Mouse (Mus musculus): Measurements from ENCODE around the gene Polh. TPM values are rescaled to one million over a fixed set of nuclear protein-coding genes. Genes with fewer than 3 reads are reported as not detected.

Polh gene
- 1 to 10 TPM; 4.7 to 5.9 TPM for total RNA-seq (2021)
- long read RNA-seq, partial matches to known transcripts, result 0 of 3 reads
- long read RNA-seq, other reads (novel, unspliced or antisense), result 1 of 3 reads

DNA sequence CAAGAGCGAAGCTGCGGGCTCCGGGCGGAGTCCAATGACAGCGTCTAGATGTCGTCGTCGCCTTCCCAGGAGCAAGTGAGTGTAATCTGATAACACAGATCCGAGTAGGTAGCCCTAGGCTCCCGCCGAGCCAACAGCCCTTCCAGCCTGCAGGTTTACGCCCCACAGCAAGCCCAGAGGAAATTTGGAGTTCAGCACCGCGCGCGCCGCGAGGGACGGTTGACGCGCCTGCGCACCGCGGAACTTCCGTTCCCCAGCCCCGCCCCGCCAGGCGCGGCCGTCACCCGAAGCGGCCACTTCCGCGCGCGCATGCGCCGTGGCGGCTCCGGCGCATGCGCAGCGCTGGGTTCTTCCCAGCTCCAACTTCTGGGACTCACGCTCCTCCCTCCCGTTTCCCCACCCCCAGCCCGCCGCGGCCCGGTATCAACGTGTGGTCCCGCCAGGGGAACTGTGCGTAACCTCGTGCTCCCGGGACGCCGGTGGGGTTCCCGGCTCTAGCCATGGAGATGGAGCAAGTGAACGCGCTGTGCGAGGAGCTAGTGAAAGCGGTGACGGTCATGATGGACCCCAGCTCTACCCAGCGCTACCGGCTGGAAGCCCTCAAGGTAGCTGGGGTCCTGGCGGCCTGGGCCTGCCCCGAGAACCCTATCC is at the start of gene Polh, which contains the start of gene Xpo5:
Gene Polh, minus strand, starts transcription at position 225 of the 651 bp plus-strand sequence.
Gene Xpo5, plus strand, starts transcription at position 362 of the 651 bp plus-strand sequence.
- peak; percentile 92 to 94 for DNase-seq (ENCODE audit: low spot score in 2 of 2)

DNA sequence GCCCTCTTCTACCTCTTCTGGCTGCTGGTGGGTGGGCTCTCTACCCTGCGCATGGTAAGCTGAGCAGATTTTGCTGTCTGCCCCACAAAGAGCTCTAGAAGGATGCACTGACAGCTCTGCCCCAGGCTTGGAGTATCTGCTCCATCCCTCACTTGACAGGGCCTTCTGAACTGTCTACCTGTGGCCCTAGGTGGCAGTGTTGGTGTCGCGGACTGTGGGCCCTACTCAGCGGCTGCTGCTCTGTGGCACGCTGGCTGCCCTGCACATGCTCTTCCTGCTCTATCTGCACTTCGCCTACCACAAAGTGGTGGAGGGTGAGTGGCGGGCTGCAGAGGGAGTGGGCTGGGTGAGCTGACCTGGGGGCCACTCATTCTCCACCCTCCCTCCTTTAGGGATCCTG is 48.7 kb upstream of the Polh start:
- no peak for DNase-seq (ENCODE audit: low spot score in 2 of 2)

DNA sequence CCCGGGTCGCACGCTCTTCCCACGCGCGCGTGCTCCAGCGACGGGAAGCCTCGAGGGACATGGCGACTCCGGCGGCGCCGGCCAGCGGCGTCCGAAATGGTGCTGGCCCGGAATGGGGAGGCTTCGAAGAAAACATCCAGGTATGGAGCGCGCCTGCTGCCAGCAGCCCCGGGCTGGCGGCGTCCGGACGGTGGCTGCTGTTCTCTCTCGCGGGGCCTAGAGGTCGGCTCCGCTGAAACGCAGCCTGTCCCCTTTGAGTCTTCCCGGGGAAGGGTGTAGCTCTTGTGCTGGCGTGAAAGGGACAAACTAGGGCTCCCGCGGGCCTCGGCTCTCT is 45.7 kb upstream of the Polh start:
- DNase-seq (ENCODE audit: low spot score in 2 of 2), result peak in 1 of 2 experiments; percentile 48

DNA sequence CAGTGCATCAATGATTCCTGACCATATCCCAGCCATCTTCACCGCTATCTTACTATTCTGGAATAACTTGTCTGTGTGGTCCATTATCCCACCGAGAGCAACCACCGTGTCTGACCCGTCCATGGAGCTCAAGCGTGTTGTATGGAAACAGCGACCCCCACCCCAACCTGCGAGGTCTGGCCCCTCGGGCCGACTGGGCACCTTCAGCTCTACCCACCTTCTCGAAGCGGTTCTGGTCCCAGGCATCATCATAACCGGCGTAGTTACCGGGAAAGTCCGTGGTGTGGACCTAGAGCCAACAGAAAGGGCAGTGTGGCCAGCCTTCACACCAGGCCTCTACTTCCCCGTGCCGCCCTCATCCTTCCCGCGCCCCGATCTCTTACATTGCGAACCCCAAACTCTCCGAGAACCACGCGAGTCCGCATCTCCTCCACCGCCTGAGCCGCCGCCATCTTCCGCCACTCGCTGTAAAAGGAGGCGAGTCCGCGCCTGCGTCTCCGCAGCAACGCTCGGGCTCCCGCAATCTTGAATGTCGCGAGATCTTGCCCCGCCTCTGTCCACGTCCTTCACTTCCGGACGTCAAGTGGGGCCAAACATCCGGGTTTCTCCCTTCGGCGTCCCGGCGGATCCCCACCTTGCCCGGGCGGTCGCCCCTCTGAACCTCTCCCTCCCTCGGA is 45.2 kb upstream of the Polh start, which contains the start of the genes Polr1c and Yipf3:
Gene Polr1c, minus strand, starts transcription at position 543 of the 677 bp plus-strand sequence.
Gene Yipf3, plus strand, starts transcription at position 569 of the 677 bp plus-strand sequence.
- DNase-seq (ENCODE audit: low spot score in 2 of 2), result peak; percentile 95 to 97

DNA sequence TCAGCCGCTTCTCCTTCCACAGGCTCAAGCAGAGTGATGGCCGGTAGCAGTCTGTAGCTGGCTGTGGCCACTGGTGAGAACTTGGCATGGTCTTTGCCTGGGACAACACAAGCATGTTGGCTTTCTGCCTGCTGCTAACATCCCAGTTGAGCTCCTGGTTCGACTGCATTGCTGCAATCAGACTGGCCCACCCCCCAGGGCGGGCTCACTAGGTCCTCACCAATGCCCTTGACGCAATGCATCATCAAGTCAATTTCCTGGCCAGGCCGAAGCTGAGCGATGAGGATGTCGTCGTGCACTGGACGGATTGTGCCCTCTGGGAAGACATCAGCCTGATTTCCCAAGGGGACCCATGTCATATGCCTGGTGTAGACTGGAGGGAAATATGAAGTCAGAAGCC is 42.1 kb upstream of the Polh start:
- no peak for DNase-seq (ENCODE audit: low spot score in 2 of 2)

DNA sequence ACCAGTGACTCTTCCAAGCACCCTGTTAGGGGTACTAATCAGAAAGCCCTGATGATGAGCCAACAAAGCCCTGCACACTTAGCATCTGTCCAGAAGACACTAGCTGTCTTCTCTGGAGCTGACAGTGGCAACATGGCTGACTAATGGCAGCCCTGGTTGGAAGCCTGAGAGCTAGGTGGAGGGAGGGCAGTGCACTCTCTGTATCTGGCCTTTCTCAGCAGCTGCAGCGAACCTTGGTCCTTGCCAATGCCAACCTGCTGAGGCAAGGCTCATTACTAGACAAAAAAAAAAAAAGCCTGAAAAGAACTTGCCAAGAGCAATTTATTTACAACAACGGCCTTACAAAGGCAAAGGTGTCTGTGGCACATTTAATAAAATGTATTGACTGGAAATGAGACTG is 41.2 kb upstream of the Polh start:
- DNase-seq (ENCODE audit: low spot score in 2 of 2), result no peak

DNA sequence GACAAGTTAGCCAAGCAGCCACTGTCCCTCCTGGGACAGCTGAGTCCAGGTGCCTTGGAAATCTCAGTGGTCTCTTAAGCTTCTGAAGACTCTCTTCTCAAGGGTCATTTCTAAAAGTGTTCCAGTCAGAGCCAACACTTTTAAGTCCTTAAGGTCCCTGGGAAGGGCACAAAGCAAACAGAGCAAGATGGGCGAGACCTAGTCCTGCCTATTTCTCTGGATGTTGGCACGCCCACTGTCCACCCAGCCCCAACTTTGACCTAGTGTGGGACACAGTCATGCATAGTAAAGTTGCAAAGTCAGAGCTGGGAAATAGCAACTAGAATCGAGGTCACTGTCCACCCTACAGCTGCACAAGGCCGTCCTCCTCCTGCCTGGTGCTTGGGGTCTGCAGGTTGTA is 40.5 kb upstream of the Polh start:
- no peak for DNase-seq (ENCODE audit: low spot score in 2 of 2)

DNA sequence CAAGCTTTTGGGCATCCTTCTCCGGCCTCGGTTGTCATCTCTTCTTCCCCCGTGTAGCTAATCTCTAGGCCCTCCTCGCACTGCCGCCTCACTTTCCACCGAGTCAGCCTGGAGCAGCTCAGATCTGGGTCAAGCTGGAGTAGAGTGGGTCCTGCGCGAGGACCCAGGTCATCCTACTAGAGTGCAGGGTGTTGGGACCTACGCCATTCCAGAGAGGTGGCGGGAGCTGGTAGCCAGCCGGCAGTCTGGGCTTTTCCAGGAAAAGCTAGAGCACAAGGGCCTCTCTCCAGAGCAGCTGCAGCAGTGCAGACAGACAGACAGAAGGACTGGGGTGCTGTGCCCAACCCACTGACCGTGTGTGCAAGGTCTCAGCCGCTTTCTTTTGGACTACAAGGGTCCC is 39.8 kb upstream of the Polh start:
- DNase-seq (ENCODE audit: low spot score in 2 of 2), result no peak

DNA sequence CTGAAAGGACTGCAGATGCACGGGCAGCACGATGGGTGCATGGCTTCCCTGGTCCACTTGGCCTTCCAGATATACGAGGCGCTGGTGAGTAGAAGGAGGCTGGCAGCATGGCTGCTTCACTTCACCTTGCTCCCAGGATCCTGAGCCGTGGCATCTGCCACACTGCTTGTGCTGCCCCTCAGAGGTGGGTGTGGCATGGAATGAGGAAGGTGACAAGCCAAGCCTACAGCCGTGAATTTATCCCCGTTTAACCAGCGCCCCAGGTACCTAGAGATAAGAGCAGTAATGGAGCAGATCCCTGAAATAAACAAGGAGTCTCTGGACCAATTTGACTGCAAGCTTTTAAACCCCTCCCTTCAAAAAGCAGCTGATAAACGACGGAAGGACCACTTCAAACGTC is 39.0 kb upstream of the Polh start:
- DNase-seq (ENCODE audit: low spot score in 2 of 2), result no peak

DNA sequence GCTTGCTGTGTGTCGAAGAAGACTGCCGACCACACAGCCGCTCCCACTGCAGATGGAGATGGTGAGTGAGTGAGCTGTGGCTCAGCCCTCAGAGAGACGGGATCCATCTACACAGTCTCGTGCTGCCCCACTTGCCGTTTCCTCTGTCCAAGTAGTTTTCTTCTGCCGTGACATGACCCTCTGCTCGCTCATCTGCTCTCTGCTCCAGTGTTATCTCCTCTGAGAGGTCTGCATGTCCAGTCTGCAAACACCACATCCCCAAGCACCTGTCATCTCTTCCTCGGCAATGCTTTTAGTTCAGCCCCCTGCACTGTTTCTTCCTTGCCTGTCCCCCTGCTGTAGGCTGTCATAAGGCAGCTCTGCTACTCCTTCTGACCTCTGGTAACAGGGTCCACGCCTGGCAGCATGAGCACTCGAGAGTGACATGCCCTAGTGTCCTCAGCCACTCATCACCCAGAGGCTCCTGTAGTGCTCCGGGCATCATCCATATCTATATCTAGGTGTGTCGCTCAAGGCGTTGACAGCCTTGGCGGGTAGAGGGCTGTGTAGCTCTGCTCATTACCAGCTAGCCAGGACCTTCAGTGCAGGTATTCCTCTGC is 37.2 kb upstream of the Polh start:
- no peak for DNase-seq (ENCODE audit: low spot score in 2 of 2)

DNA sequence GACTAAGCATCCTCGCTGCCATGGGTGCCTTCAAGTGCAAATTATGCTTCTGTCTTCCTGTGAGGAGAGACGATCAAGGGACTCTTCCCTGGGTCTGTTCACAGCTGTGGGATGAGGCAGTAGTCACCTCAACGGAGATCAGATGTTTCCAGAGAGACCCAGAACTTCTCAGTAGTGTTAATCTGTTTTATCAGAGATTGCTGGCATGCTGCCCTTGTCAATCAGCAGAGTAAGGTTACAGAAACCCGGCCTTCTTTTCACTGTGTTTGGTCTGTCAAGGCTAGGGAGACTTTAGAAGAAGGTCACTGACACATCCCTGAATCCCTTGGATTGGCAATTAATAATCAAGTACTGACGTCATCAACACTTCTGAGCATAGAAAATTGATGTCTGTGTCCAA is 35.0 kb upstream of the Polh start:
- no peak for DNase-seq (ENCODE audit: low spot score in 2 of 2)

DNA sequence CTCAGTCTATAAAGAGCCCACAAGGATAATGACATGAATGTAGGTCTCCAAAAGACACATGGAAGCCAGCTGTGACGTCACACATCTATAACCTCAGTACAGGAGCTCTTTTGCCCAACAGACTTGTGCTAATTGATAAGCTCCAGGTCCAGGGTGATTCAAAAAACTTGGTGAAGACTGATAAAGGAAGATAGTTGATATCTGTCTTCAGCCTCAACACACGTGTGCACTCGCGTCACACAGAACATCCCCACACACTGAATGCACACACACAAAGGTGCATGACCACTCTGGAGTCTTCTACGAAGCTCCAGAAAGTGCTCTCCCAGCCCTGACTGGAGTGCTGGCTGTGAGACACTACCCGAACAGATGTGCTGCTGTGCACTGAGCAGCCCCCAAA is 34.6 kb upstream of the Polh start:
- no peak for DNase-seq (ENCODE audit: low spot score in 2 of 2)

DNA sequence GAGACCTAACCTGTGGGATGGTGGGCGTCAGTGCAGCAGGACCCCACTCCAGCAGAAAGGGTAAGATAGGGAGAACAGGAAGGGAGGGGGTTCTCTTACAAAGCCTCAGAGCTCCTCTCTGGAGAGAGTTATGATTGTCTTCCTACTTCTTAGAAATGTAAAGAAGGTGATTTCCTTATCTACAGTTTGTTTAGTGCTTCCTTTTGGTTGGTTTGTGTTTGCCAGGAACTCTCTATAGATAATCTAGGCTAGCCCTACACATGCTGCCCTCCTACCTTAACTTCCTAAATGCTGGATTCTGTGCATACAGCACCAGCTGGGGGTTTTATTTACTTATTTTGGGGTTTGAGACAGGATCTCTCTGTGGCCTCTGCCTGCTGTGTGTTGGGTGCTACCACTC is 33.6 kb upstream of the Polh start:
- DNase-seq (ENCODE audit: low spot score in 2 of 2), result no peak

DNA sequence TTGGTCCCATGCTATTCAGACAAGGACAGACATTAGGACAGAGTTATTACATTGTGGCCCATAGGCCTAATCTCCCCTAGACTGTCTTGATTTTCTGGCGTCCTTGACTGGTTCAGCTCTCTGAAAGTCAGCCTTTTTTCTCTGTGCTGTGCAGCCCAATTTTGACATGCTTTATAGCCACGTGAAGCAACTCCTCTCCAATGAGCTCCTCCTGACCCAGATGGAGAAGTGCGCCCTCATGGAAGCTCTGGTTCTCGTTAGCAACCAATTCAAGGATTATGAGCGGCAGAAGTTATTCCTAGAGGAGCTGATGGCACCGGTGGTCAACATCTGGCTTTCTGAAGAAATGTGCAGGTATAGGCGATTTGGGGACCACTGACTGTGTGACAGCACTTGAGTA is 25.1 kb upstream of the Polh start:
- no peak for DNase-seq (ENCODE audit: low spot score in 2 of 2)

DNA sequence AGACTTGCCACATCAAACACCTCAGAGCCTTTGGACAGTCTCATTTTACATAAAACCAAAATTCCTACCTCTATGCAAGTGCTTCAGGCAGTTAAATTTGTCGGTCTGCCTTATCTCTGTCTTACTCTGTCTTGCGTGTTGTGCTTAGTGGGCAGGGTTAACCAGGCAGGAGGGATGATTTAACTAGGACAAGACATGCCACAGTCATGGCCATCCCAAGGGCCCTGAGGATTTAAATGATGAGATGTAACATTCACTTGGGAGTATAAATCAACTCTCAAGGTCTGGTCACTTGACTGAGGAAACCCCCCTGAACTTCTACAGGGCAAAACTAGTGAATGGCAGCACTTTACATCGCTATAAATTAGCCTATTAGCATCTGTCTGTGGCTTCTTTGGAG is 19.2 kb upstream of the Polh start:
- DNase-seq (ENCODE audit: low spot score in 2 of 2), result no peak

DNA sequence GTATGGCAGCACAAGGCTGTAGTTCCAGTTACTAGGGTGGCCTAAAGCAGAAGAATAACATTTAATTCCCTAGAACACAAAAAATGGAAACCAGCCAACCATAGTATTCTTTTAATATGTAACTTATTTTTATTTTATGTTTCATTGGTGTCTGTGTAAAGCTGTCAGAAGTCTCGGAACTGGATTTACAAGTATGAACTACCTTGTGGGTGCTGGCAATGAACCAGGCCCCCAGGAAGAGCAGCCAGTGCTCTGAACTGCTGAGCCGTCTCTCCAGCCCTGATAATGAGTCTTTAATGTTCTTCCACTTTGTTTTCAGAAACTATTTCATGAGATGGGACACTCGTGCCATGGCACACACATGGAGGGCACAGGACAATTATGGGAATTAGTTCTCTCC is 8.1 kb upstream of the Polh start:
- no peak for DNase-seq (ENCODE audit: low spot score in 2 of 2)

DNA sequence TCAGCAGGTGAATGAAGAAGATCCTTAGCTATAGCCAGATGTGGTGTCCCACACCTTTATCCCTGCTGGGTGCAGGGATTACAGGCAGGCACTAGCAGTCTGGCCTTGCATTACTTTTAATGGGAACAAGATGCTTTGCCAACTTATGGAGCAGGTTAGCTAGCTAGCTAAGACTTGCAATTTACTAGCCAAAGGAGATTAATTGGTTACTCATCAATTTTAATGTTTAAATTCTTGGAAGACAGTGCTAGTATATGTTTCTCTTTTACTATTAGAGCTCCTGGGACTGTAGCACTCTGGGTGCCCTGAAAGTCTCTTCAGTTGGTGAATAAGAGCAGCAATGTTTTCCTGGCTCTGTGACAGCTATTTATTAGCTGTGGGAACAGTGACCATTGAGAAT is 4.2 kb upstream of the Polh start:
- no peak for DNase-seq (ENCODE audit: low spot score in 2 of 2)

DNA sequence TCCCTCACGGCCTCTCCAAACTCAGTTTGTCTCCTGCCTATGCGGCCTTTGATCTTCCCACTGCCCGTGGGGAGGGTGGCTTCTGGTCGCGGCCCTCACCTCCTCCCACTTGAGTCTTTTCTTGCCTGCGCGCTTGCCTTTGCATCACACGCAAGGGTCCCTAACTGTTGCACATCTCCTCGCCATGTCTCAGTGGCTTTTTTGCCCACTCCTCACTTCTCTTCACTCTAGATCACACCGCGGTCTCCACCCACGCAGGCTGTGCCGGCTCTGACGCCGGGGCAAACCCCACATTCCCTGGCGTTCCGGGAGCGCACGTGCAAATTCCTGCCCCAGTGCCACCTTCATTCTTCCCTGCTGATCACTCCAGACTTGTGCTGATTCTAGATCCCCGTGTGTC is 633 bp upstream of the Polh start:
- DNase-seq (ENCODE audit: low spot score in 2 of 2), result peak; percentile 32 to 35

DNA sequence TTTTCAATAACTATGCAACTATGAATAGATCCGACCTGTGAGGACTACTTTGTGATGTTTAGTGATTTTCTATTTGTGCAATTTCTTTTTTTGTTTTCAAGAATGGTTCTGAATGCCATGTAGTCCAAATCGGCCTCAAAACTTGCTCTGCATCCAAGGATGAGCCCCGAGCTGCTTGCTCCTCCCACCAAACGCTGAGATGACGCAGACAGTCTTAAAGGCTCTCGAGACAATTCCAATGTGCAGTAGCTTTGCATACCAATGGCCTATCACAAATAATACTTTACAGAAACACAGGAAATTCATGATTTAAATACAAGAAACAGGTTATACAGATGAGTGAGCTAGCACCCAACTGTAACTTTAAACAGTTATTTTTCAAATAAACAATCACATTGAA is 1.3 kb downstream of the Polh start:
- DNase-seq (ENCODE audit: low spot score in 2 of 2), result no peak

DNA sequence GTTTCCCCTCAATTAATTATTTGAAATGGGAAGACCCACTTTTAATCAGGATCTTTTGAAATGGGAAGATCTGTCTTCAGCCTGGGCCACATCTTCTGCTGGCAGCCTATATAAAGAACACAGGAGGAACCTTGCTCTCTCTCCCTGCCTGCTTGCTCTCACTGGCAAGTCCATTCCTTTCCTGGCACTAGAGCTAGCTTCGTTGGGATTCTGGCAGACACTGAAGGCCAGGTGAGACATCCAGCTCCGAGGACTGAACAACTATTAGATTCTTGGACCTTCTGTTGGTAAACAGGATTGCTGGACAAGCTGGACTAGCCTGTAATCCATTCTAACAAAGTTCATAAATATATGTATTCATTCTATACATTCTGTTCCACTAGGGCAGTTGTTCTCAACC is 13.6 kb downstream of the Polh start:
- no peak for DNase-seq (ENCODE audit: low spot score in 2 of 2)

DNA sequence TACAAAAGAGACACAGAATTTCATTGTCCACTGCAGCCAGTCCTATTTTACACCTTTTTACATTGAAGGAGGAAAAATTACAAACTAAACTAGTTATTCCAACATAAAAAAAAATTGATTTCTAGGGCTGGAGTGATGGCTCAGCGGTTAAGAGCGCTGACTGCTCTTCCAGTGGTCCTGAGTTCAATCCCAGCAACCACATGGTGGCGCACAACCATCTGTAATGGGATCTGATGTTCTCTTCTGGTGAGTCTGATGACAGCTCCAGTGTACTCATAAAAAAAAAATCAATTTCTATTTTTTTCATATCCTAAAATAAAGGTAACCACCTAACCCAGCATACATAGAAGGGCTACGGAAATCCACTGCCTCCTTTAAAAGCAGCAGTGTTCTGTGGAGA is 20.2 kb downstream of the Polh start:
- peak in 1 of 2 experiments; percentile 65 for DNase-seq (ENCODE audit: low spot score in 2 of 2)

DNA sequence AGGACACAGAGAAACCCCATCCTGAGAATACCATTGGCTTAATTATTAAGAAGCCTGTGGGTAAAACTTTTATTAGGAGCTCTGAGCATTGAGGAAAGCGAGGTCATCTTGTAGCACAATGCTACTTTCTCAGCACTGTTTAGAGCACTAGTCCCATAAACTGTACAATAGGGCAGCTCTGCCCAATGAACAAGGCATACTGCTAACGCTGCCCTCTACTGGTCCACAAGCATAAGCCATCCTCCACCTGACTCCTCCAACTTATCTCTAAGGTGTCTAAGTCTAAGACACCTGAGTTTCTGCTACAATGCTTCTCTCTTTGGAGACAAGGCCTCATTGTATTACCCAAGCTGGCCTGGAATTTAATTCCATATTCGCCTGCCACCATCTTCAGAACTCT is 31.9 kb downstream of the Polh start:
- no peak for DNase-seq (ENCODE audit: low spot score in 2 of 2)

DNA sequence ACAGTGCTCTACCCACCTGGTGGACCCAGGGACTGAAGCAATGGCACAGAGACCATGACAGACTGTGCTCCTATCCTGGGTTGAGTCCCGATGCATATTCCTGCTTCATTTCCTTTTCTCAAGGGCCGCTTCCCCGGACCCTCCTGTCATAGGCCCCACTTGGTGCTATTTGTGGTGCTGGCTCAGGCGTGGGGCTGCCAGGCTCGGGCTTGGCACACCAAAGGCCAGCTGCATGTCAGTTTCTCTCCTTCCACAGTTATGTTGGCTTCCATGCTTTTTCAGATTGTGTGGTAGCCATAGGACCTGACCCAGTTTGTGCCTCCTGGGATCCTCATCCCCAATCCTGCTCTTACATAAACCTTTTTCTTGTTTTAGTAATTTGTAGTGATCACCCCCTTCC is 33.7 kb downstream of the Polh start:
- no peak for DNase-seq (ENCODE audit: low spot score in 2 of 2)

Measured in layer of hippocampus, adult 18-20 months (tissue).